Mouse (Mus musculus) hindbrain, embryonic 10.5 days (tissue): Measurements from ENCODE around the gene Smpd3. TPM values are rescaled to one million over a fixed set of nuclear protein-coding genes. Genes with fewer than 3 reads are reported as not detected.

Source experiments
- DNase-seq: peaks from one replicate; pipeline ENCODE4 v3.0.0-alpha.2; 2017; ENCODE audit warnings: low spot score
- H3K27ac ChIP-seq: fragments of 300-500 bp; sonication (generic); 2 replicates; pipeline ENCODE4 v1.5.1; 2016; ENCODE audit warnings: mild to moderate bottlenecking, moderate library complexity
- H3K27me3 ChIP-seq: fragments of 300-500 bp; sonication (generic); 2 replicates; pipeline ENCODE4 v1.6.1; 2016; ENCODE audit warnings: mild to moderate bottlenecking; ENCODE audit not compliant: poor library complexity, insufficient read depth, severe bottlenecking
- H3K36me3 ChIP-seq: fragments of 300-500 bp; sonication (generic); 2 replicates; pipeline ENCODE4 v1.6.1; 2016; ENCODE audit warnings: mild to moderate bottlenecking, moderate library complexity
- H3K4me1 ChIP-seq: fragments of 300-500 bp; sonication (generic); replicated peaks from 2 replicates; pipeline ENCODE4 v1.6.1; 2016; ENCODE audit warnings: mild to moderate bottlenecking
- H3K4me3 ChIP-seq: fragments of 300-500 bp; sonication (generic); 2 replicates; pipeline ENCODE4 v1.5.1; 2016; ENCODE audit warnings: mild to moderate bottlenecking, moderate library complexity
- H3K9me3 ChIP-seq: fragments of 300-500 bp; sonication (generic); 2 replicates; pipeline ENCODE4 v1.6.1; 2016; ENCODE audit warnings: mild to moderate bottlenecking, moderate library complexity
- WGBS: fragments of 180-500 bp; shearing (Covaris S2); methylation state at CpG from one replicate; pipeline ENCODE4 v1.1.7; 2016; 5-methylcytosine and 5-hydroxymethylcytosine counted together
- polyA plus RNA-seq: library from polyadenylated mRNA; unstranded; fragments of >200 nt; fragmentation: Nextera tagmentation; extraction: Ambion mirVana; gene quantifications from 2 replicates; pipeline ENCODE4 v1.2.1, GENCODE M21; 2016

The Smpd3 gene
- polyA plus RNA-seq, 1 experiment from 2014 or later: 20.9 TPM

DNA sequence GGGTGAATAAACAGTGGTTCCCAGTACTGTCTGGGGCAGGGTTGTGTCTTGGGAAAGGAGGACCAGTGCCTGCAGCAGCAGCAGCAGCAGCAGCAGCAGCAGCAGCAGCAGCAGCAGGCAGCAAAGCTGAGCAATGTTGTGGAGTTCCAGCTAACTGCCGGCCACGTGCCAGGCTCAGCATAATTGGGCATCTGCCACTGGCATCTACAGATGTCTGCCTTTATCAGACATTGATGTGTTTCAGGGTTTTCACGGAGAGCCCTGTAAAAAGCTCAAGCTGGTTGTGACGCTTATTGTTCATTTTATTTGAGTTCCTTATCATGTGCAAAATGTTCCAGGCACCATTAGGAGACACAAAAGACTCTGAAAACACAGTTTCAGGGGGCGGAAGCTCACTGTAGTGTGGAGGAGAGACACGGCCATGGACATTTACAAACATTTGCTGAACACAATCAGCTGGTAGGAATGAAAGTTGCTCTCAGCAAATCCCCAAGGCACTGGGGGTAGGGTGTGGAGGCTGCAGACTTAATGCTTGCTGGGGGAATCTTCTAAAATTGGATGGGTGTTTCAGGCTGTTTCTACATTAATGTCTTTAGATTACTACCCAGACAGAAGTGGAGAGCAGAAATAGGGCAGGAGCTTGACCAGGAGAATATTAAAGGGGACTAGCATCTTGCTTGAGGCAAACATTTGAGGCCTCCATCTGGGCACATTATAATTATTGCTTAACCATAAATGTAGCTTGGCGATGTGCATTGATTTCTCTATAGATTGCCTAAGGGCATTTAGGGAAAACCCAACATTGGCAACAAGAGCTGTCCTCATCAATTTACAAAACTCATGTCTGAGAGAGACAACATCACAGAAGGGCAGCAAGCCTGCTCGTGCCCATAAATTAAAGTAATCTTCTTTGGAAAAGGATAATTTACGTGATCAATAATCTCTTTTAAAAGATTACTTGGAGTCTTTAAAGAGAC, 36.8 kb downstream of the Smpd3 start:
- no peaks in the 10 kb centered on the region for H3K9me3 ChIP-seq
- peaks cover 3% of the 10 kb centered on the region for H3K4me1 ChIP-seq
- peak overlapping the region; percentile 68; the same call in 1 of the 2 replicates for H3K27ac ChIP-seq
- 75% methylated on average over 9 of the region's 9 CpGs for WGBS
- no peak for DNase-seq
- no peaks in the 10 kb centered on the region for H3K36me3 ChIP-seq
- no peaks in the 10 kb centered on the region for H3K27me3 ChIP-seq
- no peak overlapping the region for H3K4me3 ChIP-seq

DNA sequence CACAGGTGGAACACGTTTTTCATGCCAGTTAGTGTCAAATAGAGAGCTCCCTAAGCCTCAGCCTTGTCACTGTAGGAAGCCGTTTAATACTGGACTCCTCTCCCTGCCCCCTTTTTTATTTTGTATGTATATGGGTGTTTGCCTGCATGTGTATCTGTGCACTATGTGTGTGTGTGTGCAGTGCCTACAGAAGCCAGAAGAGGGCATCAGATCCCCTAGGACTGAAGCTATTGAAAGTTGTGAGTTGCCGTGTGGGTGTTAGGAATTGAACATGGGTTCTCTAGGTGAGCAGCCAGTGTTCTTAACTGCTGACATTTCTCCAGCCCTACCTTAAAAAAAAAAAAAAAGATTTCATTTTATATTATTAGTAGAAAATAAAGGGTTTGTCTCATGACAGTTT, 38.1 kb downstream of the Smpd3 start:
- Histone ChIP-seq H3K27me3 (no peaks in the 10 kb centered on the region), H3K36me3 (no peaks in the 10 kb centered on the region), H3K9me3 (no peaks in the 10 kb centered on the region), H3K4me3 (no peak overlapping the region), H3K27ac (no peak overlapping the region), H3K4me1 (peaks cover 3% of the 10 kb centered on the region)
- no peak for DNase-seq
- WGBS: 88% methylated on average over 3 of the region's 3 CpGs

DNA sequence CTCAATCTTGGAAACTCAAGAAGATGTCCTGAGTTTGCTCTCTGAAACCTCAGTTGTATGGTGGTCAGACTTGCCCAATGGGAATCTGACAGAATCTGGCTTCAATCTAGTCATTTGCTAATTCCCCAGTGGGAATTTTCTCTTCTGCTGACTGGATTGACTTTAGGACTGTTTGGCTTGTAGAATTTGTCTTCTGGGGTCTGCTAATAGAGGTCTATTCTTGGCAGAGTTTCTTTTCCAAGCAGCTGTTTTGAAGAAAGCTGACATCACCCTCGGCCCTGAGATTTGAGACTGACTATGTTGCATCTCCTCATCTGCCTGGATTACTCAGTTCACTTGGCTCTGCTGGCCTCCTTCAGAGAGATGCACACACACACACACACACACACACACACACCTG, 38.9 kb downstream of the Smpd3 start:
- 86% methylated on average over 1 of the region's 1 CpGs for WGBS
- no peak overlapping the region for H3K27ac ChIP-seq
- H3K9me3 ChIP-seq: no peaks in the 10 kb centered on the region
- peaks cover 3% of the 10 kb centered on the region for H3K4me1 ChIP-seq
- H3K27me3 ChIP-seq: no peaks in the 10 kb centered on the region
- no peak for DNase-seq
- no peaks in the 10 kb centered on the region for H3K36me3 ChIP-seq
- no peak overlapping the region for H3K4me3 ChIP-seq

DNA sequence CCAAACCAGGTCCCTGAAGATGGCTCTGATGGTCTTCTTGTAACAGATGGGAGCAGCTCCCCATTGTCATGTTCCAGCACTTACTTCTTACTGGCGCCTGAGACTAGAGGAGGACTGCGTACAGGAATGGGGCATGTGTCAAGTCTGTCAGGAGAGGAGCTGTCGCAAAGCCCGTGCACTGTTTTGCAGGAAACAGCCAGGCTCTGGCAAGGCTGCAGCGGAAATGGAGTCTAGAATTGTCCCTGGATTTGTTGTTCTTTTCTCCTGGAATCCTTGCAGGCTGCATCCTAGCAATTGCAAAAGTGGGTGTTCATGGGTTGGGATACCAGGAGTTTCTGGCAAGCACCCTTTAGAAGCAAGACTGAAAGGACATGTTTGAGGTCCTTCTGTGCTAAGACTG, 39.5 kb downstream of the Smpd3 start:
- H3K4me3 ChIP-seq: no peak overlapping the region
- WGBS: 71% methylated on average over 5 of the region's 5 CpGs
- no peak overlapping the region for H3K27ac ChIP-seq
- no peaks in the 10 kb centered on the region for H3K9me3 ChIP-seq
- no peak for DNase-seq
- H3K36me3 ChIP-seq: no peaks in the 10 kb centered on the region
- H3K4me1 ChIP-seq: peaks cover 3% of the 10 kb centered on the region
- H3K27me3 ChIP-seq: no peaks in the 10 kb centered on the region

DNA sequence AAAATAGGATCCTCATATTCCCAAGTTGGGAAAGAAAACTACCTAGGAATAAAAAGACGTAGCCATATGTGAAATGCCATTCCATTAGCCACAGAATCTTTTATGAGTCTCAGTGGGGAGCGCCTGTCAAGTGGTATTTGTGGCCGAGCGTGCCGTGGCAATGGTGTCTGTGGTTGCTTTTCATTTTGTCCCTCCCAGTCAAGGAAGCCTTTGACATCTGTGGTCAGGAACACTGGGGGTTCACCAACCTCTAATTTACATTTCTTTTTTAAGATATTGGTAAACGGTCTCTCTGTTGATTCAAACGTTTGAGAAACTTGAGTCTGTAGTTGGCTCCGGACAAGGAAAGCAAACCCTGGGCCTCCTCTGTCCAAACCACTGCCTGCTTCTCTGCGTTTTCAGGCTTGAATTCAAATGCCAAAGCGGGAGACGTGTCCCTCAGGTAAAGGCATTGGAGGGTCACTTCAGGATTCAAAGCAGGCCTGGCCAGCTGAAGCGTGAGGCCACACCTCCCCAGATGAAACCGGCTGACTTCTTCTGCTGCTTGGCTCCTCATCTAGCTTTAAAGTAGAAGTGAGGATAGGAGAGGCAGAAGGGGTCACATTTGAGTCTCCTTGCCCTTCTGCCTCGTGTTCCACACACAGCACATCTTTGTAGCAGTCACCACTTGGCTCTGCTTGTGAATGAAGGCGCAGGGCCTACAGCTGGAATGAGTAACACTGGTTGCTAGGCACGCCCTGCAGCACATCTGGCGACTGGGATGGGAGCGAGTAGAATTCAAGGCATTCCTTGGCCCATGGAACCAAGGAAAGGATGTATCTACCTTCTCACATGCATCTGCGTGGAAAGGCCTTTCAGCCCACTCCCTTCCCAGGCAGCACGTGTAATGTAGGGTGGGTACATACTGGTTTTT, 45.0 kb downstream of the Smpd3 start:
- no peak for DNase-seq
- Histone ChIP-seq H3K36me3 (no peaks in the 10 kb centered on the region), H3K9me3 (no peaks in the 10 kb centered on the region), H3K4me3 (no peak overlapping the region), H3K4me1 (peaks cover 31% of the 10 kb centered on the region), H3K27me3 (no peaks in the 10 kb centered on the region), H3K27ac (no peak overlapping the region; the same call in 1 of the 2 replicates)
- 64% methylated on average over 20 of the region's 20 CpGs for WGBS

DNA sequence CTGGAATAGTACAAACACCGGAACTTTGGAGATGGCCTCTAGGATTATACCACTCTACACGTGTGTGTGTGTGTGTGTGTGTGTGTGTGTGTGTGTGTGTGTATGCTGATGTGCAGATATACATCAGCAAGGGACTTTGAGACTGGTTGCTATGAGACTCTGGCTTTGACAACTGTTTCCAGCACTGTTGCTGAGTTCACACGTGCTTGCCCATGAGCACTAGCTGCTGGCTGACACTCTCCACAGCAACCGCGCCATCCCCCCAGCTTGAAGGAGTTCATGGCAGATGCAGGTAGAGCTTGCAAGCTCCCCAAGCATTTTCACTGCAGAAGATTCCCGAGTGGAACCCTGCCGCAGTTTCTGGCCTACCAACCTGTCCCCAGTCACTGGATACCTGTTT, 48.3 kb downstream of the Smpd3 start:
- H3K4me3 ChIP-seq: no peak overlapping the region
- DNase-seq: no peak
- H3K36me3 ChIP-seq: no peaks in the 10 kb centered on the region
- WGBS: 63% methylated on average over 7 of the region's 7 CpGs
- peaks cover 46% of the 10 kb centered on the region for H3K4me1 ChIP-seq
- H3K27ac ChIP-seq: no peak overlapping the region
- no peaks in the 10 kb centered on the region for H3K27me3 ChIP-seq
- no peaks in the 10 kb centered on the region for H3K9me3 ChIP-seq

DNA sequence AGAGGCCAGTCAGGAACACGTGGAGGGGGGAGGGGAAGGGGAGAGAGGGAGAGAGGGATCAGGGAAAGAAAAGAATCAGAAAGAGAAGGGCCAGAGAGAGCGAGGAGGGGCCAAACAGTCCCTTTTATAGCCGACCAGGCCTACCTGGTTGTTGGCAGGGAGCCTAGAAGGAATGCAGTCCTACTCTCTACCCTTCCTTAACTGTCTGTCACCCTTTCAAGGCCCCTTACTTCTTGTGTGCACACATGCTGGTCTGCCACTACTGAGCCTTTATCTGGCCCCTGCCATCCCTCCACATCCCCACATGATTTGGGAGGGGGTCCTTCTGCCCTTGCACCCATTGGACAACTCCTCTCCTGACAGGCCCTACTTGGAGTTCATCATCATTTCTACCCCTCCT, 49.1 kb downstream of the Smpd3 start:
- Histone ChIP-seq H3K36me3 (no peaks in the 10 kb centered on the region), H3K27me3 (no peaks in the 10 kb centered on the region), H3K9me3 (no peaks in the 10 kb centered on the region), H3K4me3 (no peak overlapping the region), H3K27ac (no peak overlapping the region), H3K4me1 (peaks cover 46% of the 10 kb centered on the region)
- DNase-seq: no peak
- 29% methylated on average over 3 of the region's 3 CpGs for WGBS

DNA sequence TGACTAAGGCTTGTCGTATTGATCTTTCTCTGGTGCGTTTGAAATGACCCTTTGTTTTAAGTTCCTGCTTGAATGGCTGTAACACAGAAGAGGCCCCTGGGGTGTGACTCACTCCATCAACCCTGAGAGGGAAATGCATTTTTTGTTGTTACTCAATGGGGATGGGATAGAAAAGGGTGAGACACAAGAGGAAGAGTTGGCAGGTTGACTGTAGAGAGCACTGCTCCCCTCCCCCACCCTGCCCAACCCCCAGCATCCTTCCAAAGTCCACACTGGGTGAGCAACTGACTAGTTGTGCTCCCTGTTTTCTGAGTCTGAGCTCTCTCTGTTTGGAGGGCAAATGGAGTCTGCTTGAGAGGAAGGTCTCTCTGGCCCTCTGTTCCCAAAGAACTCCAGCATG, 50.3 kb downstream of the Smpd3 start:
- Histone ChIP-seq H3K36me3 (peaks cover 6% of the 10 kb centered on the region; the same call in 1 of the 2 replicates), H3K4me1 (peaks cover 46% of the 10 kb centered on the region), H3K27me3 (no peaks in the 10 kb centered on the region), H3K4me3 (no peak overlapping the region), H3K9me3 (no peaks in the 10 kb centered on the region), H3K27ac (no peak overlapping the region; the same call in 1 of the 2 replicates)
- no peak for DNase-seq
- 13% methylated on average over 2 of the region's 2 CpGs for WGBS

DNA sequence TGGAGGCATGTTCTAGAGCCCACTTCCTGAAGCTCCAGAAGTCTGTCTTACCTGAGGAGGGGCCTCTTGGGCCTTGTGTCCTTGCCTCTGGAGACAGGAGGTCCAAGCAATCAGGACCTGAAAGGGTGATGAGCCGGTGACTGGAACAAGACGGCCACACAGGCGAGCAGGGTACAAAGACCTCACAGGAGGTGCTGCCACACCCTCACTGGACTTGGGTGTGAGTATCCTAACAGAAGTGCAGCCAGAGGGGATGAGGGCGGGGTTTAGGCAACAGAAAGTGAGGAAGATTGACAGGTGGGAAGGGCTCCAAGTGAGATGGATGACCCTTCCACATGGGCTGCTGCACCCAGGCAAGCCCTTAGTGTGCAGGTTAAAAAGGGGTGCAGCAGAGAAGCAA, 56.9 kb downstream of the Smpd3 start:
- Histone ChIP-seq H3K4me1 (peaks cover 11% of the 10 kb centered on the region), H3K36me3 (peaks cover 6% of the 10 kb centered on the region; the same call in 1 of the 2 replicates), H3K9me3 (no peaks in the 10 kb centered on the region), H3K27me3 (no peaks in the 10 kb centered on the region), H3K27ac (no peak overlapping the region), H3K4me3 (no peak overlapping the region)
- no peak for DNase-seq
- 35% methylated on average over 4 of the region's 4 CpGs for WGBS

DNA sequence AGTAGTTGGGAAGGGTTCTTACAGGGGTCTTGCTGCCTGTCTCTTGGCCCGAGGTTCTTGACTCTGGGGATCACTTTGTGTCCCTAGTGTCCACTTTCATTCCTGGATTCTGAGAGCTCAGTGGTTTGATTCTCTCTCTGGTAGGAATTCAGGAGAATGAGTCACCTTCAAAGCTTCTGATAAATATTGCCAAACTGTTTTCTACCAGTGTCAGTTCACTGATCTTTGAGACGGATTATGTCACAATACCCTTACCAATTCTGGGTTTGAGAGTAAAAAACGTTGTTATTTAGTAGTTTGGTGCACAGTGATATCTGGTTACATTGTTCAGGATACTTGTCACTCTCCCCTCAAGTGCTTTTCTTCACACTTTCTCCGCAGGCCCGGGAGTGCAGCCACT, 57.6 kb downstream of the Smpd3 start:
- no peak overlapping the region for H3K27ac ChIP-seq
- H3K4me3 ChIP-seq: no peak overlapping the region
- no peaks in the 10 kb centered on the region for H3K9me3 ChIP-seq
- WGBS: 45% methylated on average over 5 of the region's 5 CpGs
- no peaks in the 10 kb centered on the region for H3K27me3 ChIP-seq
- DNase-seq: no peak
- peaks cover 6% of the 10 kb centered on the region; the same call in 1 of the 2 replicates for H3K36me3 ChIP-seq
- H3K4me1 ChIP-seq: peaks cover 11% of the 10 kb centered on the region

DNA sequence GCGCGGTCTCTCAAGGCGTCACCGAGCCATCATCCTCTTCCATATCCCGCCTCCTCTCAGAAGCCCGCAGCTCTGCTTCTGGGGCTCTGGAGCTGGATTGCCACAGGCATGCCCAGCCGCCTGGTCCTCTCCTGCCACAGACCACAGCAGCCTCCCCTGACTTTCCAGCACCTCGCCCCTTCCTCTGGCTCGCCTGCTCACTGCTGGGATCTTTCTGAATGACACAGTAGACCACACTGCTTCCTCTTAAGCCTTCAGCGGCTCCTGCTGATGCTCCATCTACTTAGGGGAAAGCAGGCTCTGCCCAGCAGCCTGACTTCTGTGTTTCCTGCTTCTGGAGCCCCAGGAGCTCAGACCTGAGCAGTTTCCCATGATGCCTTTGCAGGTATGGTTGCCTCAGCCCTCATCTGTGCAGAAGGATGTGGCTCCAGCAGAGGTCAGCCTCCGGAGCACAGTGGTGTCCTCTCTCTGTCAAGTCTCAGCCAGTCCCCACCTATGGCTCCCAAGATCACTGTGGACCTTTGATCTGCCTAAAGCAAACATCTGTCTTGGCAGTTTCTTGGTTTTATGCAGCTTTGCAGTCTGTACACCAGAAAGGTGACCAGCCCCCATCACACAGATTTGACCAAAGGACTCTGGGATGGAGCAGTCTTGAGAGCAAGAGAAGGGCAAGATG, 59.3 kb downstream of the Smpd3 start:
- Histone ChIP-seq H3K9me3 (no peaks in the 10 kb centered on the region), H3K27me3 (no peaks in the 10 kb centered on the region), H3K36me3 (peaks cover 5% of the 10 kb centered on the region; the same call in 1 of the 2 replicates), H3K4me1 (peaks cover 11% of the 10 kb centered on the region), H3K27ac (no peak overlapping the region), H3K4me3 (no peak overlapping the region)
- no peak for DNase-seq
- WGBS: 80% methylated on average over 11 of the region's 11 CpGs

DNA sequence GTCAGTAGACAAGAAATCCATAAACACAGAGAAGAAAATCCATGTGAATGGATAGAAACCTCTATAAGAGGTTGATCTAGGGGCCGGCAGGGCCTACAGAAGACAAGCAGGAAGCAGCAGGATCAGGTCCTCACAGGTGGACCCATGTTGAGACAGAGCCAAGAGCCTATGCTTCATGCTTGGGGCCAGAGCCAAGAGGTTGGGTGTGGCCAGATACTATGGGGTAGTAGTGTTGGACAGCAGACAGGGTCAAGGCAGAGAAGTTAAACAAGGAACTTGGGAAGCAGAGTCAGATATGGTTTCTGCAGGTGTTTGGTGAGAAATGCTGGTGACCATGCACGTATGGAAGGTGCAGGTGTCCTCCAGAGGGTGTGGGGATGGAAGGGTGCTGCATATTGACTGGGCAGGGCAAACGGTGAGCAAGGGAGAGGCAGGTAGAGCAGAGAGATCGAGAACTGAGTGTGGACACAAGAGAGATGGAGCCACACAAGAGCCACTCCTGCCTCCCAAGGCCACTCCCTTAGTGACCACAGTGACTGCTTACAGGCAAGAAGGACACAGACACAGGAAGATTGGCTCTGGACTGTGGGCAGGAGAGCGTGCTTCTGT, 61.0 kb downstream of the Smpd3 start:
- H3K36me3 ChIP-seq: no peaks in the 10 kb centered on the region
- no peaks in the 10 kb centered on the region for H3K27me3 ChIP-seq
- DNase-seq: no peak
- H3K27ac ChIP-seq: no peak overlapping the region
- peaks cover 12% of the 10 kb centered on the region for H3K4me1 ChIP-seq
- H3K9me3 ChIP-seq: no peaks in the 10 kb centered on the region
- 89% methylated on average over 5 of the region's 5 CpGs for WGBS
- H3K4me3 ChIP-seq: no peak overlapping the region
